Mouse (Mus musculus) kidney, postnatal 14 days (tissue): ENCODE data around the gene Zfp316.

Experiments
- DNase-seq: peaks from one replicate; pipeline ENCODE4 v3.0.0; 2022; ENCODE audit warnings: mixed read lengths

Zfp316 gene

GRCm38 (mm10) chr5:143279247-143279646 lies 9.4 kb upstream of the Zfp316 start:
- no peak for DNase-seq

- no peak for DNase-seq
Observed at GRCm38 (mm10) chr5:143275761-143276160, 5.9 kb upstream of the Zfp316 start.

GRCm38 (mm10) chr5:143272540-143273330 lies 2.9 kb upstream of the Zfp316 start:
- no peak for DNase-seq

GRCm38 (mm10) chr5:143272108-143272507 lies 2.3 kb upstream of the Zfp316 start:
- DNase-seq, result no peak

GRCm38 (mm10) chr5:143271642-143272041 lies 1.8 kb upstream of the Zfp316 start:
- DNase-seq, result no peak

GRCm38 (mm10) chr5:143270151-143270519 lies 313 bp upstream of the Zfp316 start:
- no peak for DNase-seq

GRCm38 (mm10) chr5:143268985-143269362 lies 848 bp downstream of the Zfp316 start:
- no peak for DNase-seq

- DNase-seq, result no peak
Observed at GRCm38 (mm10) chr5:143266794-143267193, 3.0 kb downstream of the Zfp316 start.

- DNase-seq, result no peak
Observed at GRCm38 (mm10) chr5:143265409-143265808, 4.4 kb downstream of the Zfp316 start.

GRCm38 (mm10) chr5:143264689-143265088 lies 5.1 kb downstream of the Zfp316 start:
- no peak for DNase-seq

- DNase-seq, result no peak
Observed at GRCm38 (mm10) chr5:143261636-143262035, 8.2 kb downstream of the Zfp316 start.

- DNase-seq, result no peak
Observed at GRCm38 (mm10) chr5:143255802-143256201, 14.0 kb downstream of the Zfp316 start.

- DNase-seq, result no peak
Observed at GRCm38 (mm10) chr5:143255131-143255519, 14.7 kb downstream of the Zfp316 start.

GRCm38 (mm10) chr5:143254487-143255130 lies 15.2 kb downstream of the Zfp316 start:
- DNase-seq, result no peak

- no peak for DNase-seq
Observed at GRCm38 (mm10) chr5:143253881-143254486, 15.8 kb downstream of the Zfp316 start.

GRCm38 (mm10) chr5:143253186-143253880 lies 16.5 kb downstream of the Zfp316 start:
- no peak for DNase-seq

GRCm38 (mm10) chr5:143252791-143253185 lies 17.0 kb downstream of the Zfp316 start:
- DNase-seq, result no peak

- no peak for DNase-seq
Observed at GRCm38 (mm10) chr5:143252039-143252438, 17.8 kb downstream of the Zfp316 start.

- no peak for DNase-seq
Observed at GRCm38 (mm10) chr5:143244926-143245325, 24.9 kb downstream of the Zfp316 start.

GRCm38 (mm10) chr5:143236036-143236435 lies 33.8 kb downstream of the Zfp316 start:
- no peak for DNase-seq

GRCm38 (mm10) chr5:143235028-143235693 lies 34.7 kb downstream of the Zfp316 start, which contains the start of gene Zfp12:
Gene Zfp12, plus strand, starts transcription at chr5:143235163.
- DNase-seq, result peak; percentile 98

- DNase-seq, result no peak
Observed at GRCm38 (mm10) chr5:143226790-143227189, 43.0 kb downstream of the Zfp316 start, which contains the start of gene Spdye4a. Gene Spdye4a, minus strand, starts transcription at chr5:143226890.

- DNase-seq, result no peak
Observed at GRCm38 (mm10) chr5:143222287-143222686, 47.5 kb downstream of the Zfp316 start.
